Mouse (Mus musculus): Measurements from ENCODE around the gene Mdga1.

GRCm38 (mm10) chr17:29896181-29897054 is 73.5 kb downstream of the Mdga1 start:
- TF ChIP-seq CTCF (IDR thresholded peaks at IDR 0.05; ENCODE audit: low read depth) (peak; percentile 70), EP300 (IDR thresholded peaks at IDR 0.05; ENCODE audit: low read depth) (no peak)
